Mouse (Mus musculus): ENCODE measurements around the gene Sel1l.
A peak's percentile ranks its signal among the peaks of the same experiment; 100 is the strongest.

Gene Sel1l

GRCm38 (mm10) chr12:91779004-91779365, 70.0 kb downstream of the Sel1l start:
- peak; percentile 67 for DNase-seq (ENCODE audit: low read depth, low spot score)

- no peak for DNase-seq (ENCODE audit: low read depth, low spot score)
These were observed 70.5 kb downstream of the Sel1l start for GRCm38 (mm10) chr12:91778211-91779003.

- no peak for DNase-seq (ENCODE audit: low read depth, low spot score)
These were observed 72.6 kb downstream of the Sel1l start for GRCm38 (mm10) chr12:91776342-91776741.

GRCm38 (mm10) chr12:91774811-91775284, 74.1 kb downstream of the Sel1l start:
- DNase-seq (ENCODE audit: low read depth, low spot score): no peak

GRCm38 (mm10) chr12:91768871-91769270, 80.1 kb downstream of the Sel1l start:
- no peak for DNase-seq (ENCODE audit: low read depth, low spot score)

GRCm38 (mm10) chr12:91768176-91768575, 80.8 kb downstream of the Sel1l start:
- DNase-seq (ENCODE audit: low read depth, low spot score): no peak

- DNase-seq (ENCODE audit: low read depth, low spot score): no peak
These were observed 82.4 kb downstream of the Sel1l start for GRCm38 (mm10) chr12:91766338-91767107.

GRCm38 (mm10) chr12:91765504-91765903, 83.5 kb downstream of the Sel1l start:
- DNase-seq (ENCODE audit: low read depth, low spot score): no peak

- DNase-seq (ENCODE audit: low read depth, low spot score): no peak
These were observed 83.9 kb downstream of the Sel1l start for GRCm38 (mm10) chr12:91765054-91765453.

- DNase-seq (ENCODE audit: low read depth, low spot score): no peak
These were observed 84.5 kb downstream of the Sel1l start for GRCm38 (mm10) chr12:91764471-91764870.

- no peak for DNase-seq (ENCODE audit: low read depth, low spot score)
These were observed 89.1 kb downstream of the Sel1l start for GRCm38 (mm10) chr12:91759836-91760235.

- DNase-seq (ENCODE audit: low read depth, low spot score): no peak
These were observed 90.9 kb downstream of the Sel1l start for GRCm38 (mm10) chr12:91757854-91758562.

GRCm38 (mm10) chr12:91756562-91757166, 92.3 kb downstream of the Sel1l start:
- DNase-seq (ENCODE audit: low read depth, low spot score): no peak

Measured in embryo, embryonic 11.5 days (tissue).